In the genomic region with DNA sequence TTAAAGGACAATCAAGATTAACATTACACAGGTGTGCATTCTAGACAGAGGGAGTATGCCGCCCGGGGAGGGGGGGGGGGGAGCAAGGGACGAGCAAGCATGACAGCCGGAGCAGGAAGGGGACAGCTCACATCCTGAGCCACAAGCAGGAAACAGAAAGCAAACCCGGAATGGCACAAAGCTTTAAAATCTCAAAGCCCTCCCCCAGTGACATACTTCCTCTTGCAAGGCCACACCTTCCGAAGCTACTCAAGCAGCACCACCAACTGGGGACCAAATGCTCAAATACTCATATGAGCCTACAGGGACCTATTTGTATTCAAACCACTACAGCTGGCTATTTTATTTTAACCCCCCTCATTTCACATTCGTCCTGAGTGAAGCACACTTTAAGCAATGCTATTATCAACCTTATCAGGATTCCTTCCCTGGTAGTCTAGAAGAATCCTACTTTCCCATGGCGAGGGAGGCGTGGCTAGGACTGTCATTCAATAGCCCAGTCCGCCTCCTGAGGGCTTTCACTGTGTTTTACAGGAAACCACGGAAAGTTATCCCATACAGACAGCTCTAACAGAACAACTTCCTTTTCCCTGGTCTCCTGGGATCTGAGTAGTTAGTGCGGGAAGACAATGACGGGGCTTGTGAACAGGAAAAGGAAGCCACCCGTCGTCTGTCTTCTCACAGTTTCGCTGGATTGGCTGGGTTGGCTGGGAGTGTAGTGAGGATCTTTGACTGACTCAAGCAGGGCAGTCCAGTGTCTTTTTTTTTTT, we compare ENCODE assay signal across 8 mouse cellular contexts.
DNase-seq lines count a peak whose midpoint lies in the region; ATAC-seq lines count a peak whose summit lies in the region.

No protein-coding gene starts in this region.

- peak overlapping the region; percentile 24; the same call in 1 of the 2 replicates for H3K27ac ChIP-seq in embryonic facial prominence, embryonic 10.5 days (replicated peaks)
- no peak overlapping the region for H3K27ac ChIP-seq in liver, embryonic 13.5 days

- peaks cover 22% of the 10 kb centered on the region for H3K27me3 ChIP-seq in embryonic facial prominence, embryonic 10.5 days (replicated peaks; ENCODE audit: low read depth, poor library complexity, severe bottlenecking)
- H3K27me3 ChIP-seq in liver, embryonic 13.5 days: no peaks in the 10 kb centered on the region

- ATAC-seq in hematopoietic stem cell, adult 5-6 weeks (replicated peaks in 1 of 2; ENCODE audit: insufficient read depth in 1 of 2, low FRiP score in 2 of 2, low TSS enrichment in 1 of 2, low read depth in 1 of 2, poor library complexity in 2 of 2, severe bottlenecking in 2 of 2): peak; percentile 54 to 68; a peak in 2 of 4 replicates
- peak; percentile 57 for ATAC-seq in liver, embryonic 13.5 days (ENCODE audit: low read depth)

- 54% methylated on average over 16 of the region's 16 CpGs for WGBS in embryonic facial prominence, embryonic 10.5 days
- 20% methylated on average over 16 of the region's 16 CpGs for WGBS in liver, embryonic 13.5 days (ENCODE audit: insufficient replicate concordance)

- H3K36me3 ChIP-seq in embryonic facial prominence, embryonic 10.5 days (replicated peaks): no peaks in the 10 kb centered on the region
- no peaks in the 10 kb centered on the region for H3K36me3 ChIP-seq in liver, embryonic 13.5 days

- H3K4me2 ChIP-seq in liver, embryonic 13.5 days: peak overlapping the region; percentile 10; the same call in 1 of the 2 replicates

- H3K9me3 ChIP-seq in embryonic facial prominence, embryonic 10.5 days: no peaks in the 10 kb centered on the region
- no peaks in the 10 kb centered on the region for H3K9me3 ChIP-seq in liver, embryonic 13.5 days (replicated peaks)

- H3K4me1 ChIP-seq in embryonic facial prominence, embryonic 10.5 days: peaks cover 35% of the 10 kb centered on the region
- no peaks in the 10 kb centered on the region for H3K4me1 ChIP-seq in liver, embryonic 13.5 days (replicated peaks)

- DNase-seq in ES-CJ7 (ENCODE audit: low read depth, low spot score): peak; percentile 75
- DNase-seq in embryonic facial prominence, embryonic 10.5 days (ENCODE audit: low spot score): peak; percentile 24
- DNase-seq in liver, embryonic 13.5 days: no peak
- DNase-seq in layer of hippocampus, postnatal 25 days (ENCODE audit: extremely low spot score in 1 of 2, low spot score in 1 of 2): no peak
- DNase-seq in thymus, adult 18-20 months: no peak
- DNase-seq in layer of hippocampus, adult 9-10 months (ENCODE audit: low spot score): no peak
- no peak for DNase-seq in layer of hippocampus, adult 11-12 months (ENCODE audit: low spot score)

- H3K4me3 ChIP-seq in embryonic facial prominence, embryonic 10.5 days: peak overlapping the region; percentile 31; the same call in 1 of the 2 replicates
- no peak overlapping the region for H3K4me3 ChIP-seq in liver, embryonic 13.5 days (replicated peaks)

- no peak overlapping the region for H3K9ac ChIP-seq in liver, embryonic 13.5 days

Comparison
In these comparisons a context has a peak if more than half of its experiments do, and no peak if none do; other contexts are left out.
1. DNase-seq: peak in ES-CJ7 (single experiment) and embryonic facial prominence, embryonic 10.5 days (single experiment); none in liver, embryonic 13.5 days (single experiment), layer of hippocampus, postnatal 25 days (0 of 2), thymus, adult 18-20 months (0 of 2), layer of hippocampus, adult 9-10 months (single experiment) and layer of hippocampus, adult 11-12 months (single experiment).